Mouse (Mus musculus): ENCODE measurements around the gene Hoxc12.

Hoxc12 gene

GRCm38 (mm10) chr15:102936279-102936972, at the start of gene Hoxc12:
Hoxc12 (plus strand) TSS chr15:102936757.
- DNase-seq: no peak

- DNase-seq: no peak
Measured at GRCm38 (mm10) chr15:102895115-102895514, 41.4 kb upstream of the Hoxc12 start.

- DNase-seq: no peak
Measured at GRCm38 (mm10) chr15:102904946-102905345, 31.6 kb upstream of the Hoxc12 start.

- DNase-seq: no peak
Measured at GRCm38 (mm10) chr15:102909536-102909935, 27.0 kb upstream of the Hoxc12 start.

GRCm38 (mm10) chr15:102910038-102910437, 26.5 kb upstream of the Hoxc12 start:
- DNase-seq: no peak

GRCm38 (mm10) chr15:102910496-102911095, 26.0 kb upstream of the Hoxc12 start:
- DNase-seq: no peak

GRCm38 (mm10) chr15:102913038-102913585, 23.4 kb upstream of the Hoxc12 start:
- DNase-seq: no peak

GRCm38 (mm10) chr15:102917972-102918572, 18.5 kb upstream of the Hoxc12 start:
- no peak for DNase-seq

GRCm38 (mm10) chr15:102918611-102919265, 17.8 kb upstream of the Hoxc12 start:
- no peak for DNase-seq

- DNase-seq: no peak
Measured at GRCm38 (mm10) chr15:102919336-102920180, 17.0 kb upstream of the Hoxc12 start.

- DNase-seq: peak; percentile 82
Measured at GRCm38 (mm10) chr15:102920619-102921018, 15.9 kb upstream of the Hoxc12 start.

- no peak for DNase-seq
Measured at GRCm38 (mm10) chr15:102921053-102922011, 15.2 kb upstream of the Hoxc12 start, which contains the start of gene Hoxc13. Hoxc13 (plus strand) TSS chr15:102921103.

GRCm38 (mm10) chr15:102922012-102922362, 14.6 kb upstream of the Hoxc12 start:
- peak; percentile 49 for DNase-seq

- no peak for DNase-seq
Measured at GRCm38 (mm10) chr15:102922636-102923500, 13.7 kb upstream of the Hoxc12 start.

- no peak for DNase-seq
Measured at GRCm38 (mm10) chr15:102927032-102927645, 9.4 kb upstream of the Hoxc12 start.

- no peak for DNase-seq
Measured at GRCm38 (mm10) chr15:102931706-102932358, 4.7 kb upstream of the Hoxc12 start.

GRCm38 (mm10) chr15:102934438-102934837, 2.1 kb upstream of the Hoxc12 start:
- no peak for DNase-seq

GRCm38 (mm10) chr15:102934897-102935296, 1.7 kb upstream of the Hoxc12 start:
- DNase-seq: no peak

GRCm38 (mm10) chr15:102937036-102937666, 594 bp downstream of the Hoxc12 start:
- no peak for DNase-seq
